Mouse (Mus musculus): ENCODE results near the gene Wdr91. TPM values are rescaled to one million over a fixed set of nuclear protein-coding genes. Genes with fewer than 3 reads are reported as not detected.

The Wdr91 gene
- polyA plus RNA-seq (2021; fragmentation: Nextera tagmentation), result 17.0 and 18.5 TPM in 2 replicates
- long read RNA-seq, experiment 1, transcript Wdr91-201 (15 exons, 2,682 nt), result major isoform, 21 of 36 reads
- long read RNA-seq, experiment 1, partial matches to known transcripts, result 4 of 36 reads
- long read RNA-seq, experiment 1, other reads (novel, unspliced or antisense), result 11 of 36 reads
- long read RNA-seq, experiment 2, transcript Wdr91-201 (15 exons, 2,682 nt), result major isoform, 118 of 171 reads
- long read RNA-seq, experiment 2, partial matches to known transcripts, result 17 of 171 reads
- long read RNA-seq, experiment 2, other reads (novel, unspliced or antisense), result 36 of 171 reads

GRCm38 (mm10) chr6:34910371-34911219 is at the start of gene Wdr91:
Wdr91 (minus strand) TSS chr6:34910876.

GRCm38 (mm10) chr6:34919956-34920355 is 9.3 kb upstream of the Wdr91 start, which contains the start of gene Stra8:
Stra8 (plus strand) TSS chr6:34920163.

GRCm38 (mm10) chr6:34877509-34878321 is 33.0 kb downstream of the Wdr91 start, which contains the start of gene Cyren:
Cyren (minus strand) TSS chr6:34878060.

GRCm38 (mm10) chr6:34862791-34863403 is 47.8 kb downstream of the Wdr91 start, which contains the start of gene Tmem140:
Tmem140 (plus strand) TSS chr6:34863146.

Other genes starting within 250 kb of the Wdr91 start
- gene Agbl3, start 130.4 kb downstream of the Wdr91 start, polyA plus RNA-seq (2021; fragmentation: Nextera tagmentation), result 18.3 and 19.6 TPM in 2 replicates
- 1.3 and 1.9 TPM in 2 replicates for gene Tmem140, start 47.7 kb downstream of the Wdr91 start, polyA plus RNA-seq (2021; fragmentation: Nextera tagmentation)
- 1.8 and 2.5 TPM in 2 replicates for gene Cyren, start 32.8 kb downstream of the Wdr91 start, polyA plus RNA-seq (2021; fragmentation: Nextera tagmentation)
- not detected in 2 replicates for gene Stra8, start 9.3 kb upstream of the Wdr91 start, polyA plus RNA-seq (2021; fragmentation: Nextera tagmentation)
- gene Slc23a4, start 77.5 kb upstream of the Wdr91 start, polyA plus RNA-seq (2021; fragmentation: Nextera tagmentation), result 0.08 and 0.15 TPM in 2 replicates
- 24.2 and 24.5 TPM in 2 replicates for gene Cnot4, start 222.8 kb upstream of the Wdr91 start, polyA plus RNA-seq (2021; fragmentation: Nextera tagmentation)